Mouse (Mus musculus) heart, embryonic 10.5 days (tissue): ENCODE results near the gene Hmgn2. TPM values are rescaled to one million over a fixed set of nuclear protein-coding genes. Genes with fewer than 3 reads are reported as not detected.
"Not testable (repeated sequence)": the region's sequence is repeated elsewhere in the genome, so short reads cannot be mapped to it uniquely, and the experiment has no call there.

Experiments
- DNase-seq: peaks from one replicate; pipeline ENCODE4 v3.0.0-alpha.2; 2017; ENCODE audit warnings: low spot score
- H3K27ac ChIP-seq: fragments of 300-500 bp; sonication (generic); 2 replicates; pipeline ENCODE4 v1.5.1; 2016; ENCODE audit warnings: mild to moderate bottlenecking
- H3K27me3 ChIP-seq: fragments of 300-500 bp; sonication (generic); 2 replicates; pipeline ENCODE4 v1.6.1; 2016; ENCODE audit warnings: mild to moderate bottlenecking; ENCODE audit not compliant: poor library complexity, insufficient read depth, severe bottlenecking
- H3K36me3 ChIP-seq: fragments of 300-500 bp; sonication (generic); 2 replicates; pipeline ENCODE4 v1.6.1; 2016; ENCODE audit warnings: mild to moderate bottlenecking, moderate library complexity
- H3K4me1 ChIP-seq: fragments of 300-500 bp; sonication (generic); 2 replicates; pipeline ENCODE4 v1.6.1; 2016; ENCODE audit warnings: mild to moderate bottlenecking
- H3K4me3 ChIP-seq: fragments of 300-500 bp; sonication (generic); 2 replicates; pipeline ENCODE4 v1.5.1; 2016; ENCODE audit warnings: mild to moderate bottlenecking, moderate library complexity
- H3K9me3 ChIP-seq: fragments of 300-500 bp; sonication (generic); 2 replicates; pipeline ENCODE4 v1.6.1; 2016; ENCODE audit warnings: mild to moderate bottlenecking, moderate library complexity
- WGBS: fragments of 180-500 bp; shearing (Covaris S2); methylation state at CpG from one replicate; pipeline ENCODE4 v1.1.7; 2016; 5-methylcytosine and 5-hydroxymethylcytosine counted together
- polyA plus RNA-seq: library from polyadenylated mRNA; unstranded; fragments of >200 nt; fragmentation: Nextera tagmentation; extraction: Ambion mirVana; gene quantifications from 2 replicates; pipeline ENCODE4 v1.2.1, GENCODE M21; 2016

The Hmgn2 gene
- polyA plus RNA-seq, 1 experiment from 2014 or later, result 2,274 TPM

DNA sequence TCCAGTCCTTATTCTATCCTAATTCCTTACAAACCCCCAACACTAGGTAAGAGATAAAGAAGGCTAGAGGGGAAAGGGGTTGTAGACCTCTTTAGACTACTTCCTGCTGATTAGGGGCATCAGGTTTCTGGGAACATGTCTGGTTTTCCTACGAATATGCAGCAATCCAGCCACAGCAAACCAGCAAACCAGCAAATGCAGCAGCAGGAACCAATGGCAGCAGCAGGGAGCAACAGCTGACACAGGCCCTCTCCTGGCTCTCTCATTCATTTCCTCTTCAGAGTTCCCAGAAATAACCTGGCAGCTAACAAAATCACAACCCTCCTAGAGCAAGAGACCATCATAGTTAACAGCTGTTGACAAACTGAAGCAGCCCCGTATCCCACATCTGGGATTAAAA, 30.4 kb downstream of the Hmgn2 start:
- Histone ChIP-seq H3K36me3 (no peaks in the 10 kb centered on the region), H3K9me3 (no peaks in the 10 kb centered on the region), H3K27ac (peak overlapping the region; percentile 22; the same call in 1 of the 2 replicates), H3K27me3 (no peaks in the 10 kb centered on the region), H3K4me1 (peaks cover 32% of the 10 kb centered on the region), H3K4me3 (no peak overlapping the region)
- WGBS, result 37% methylated on average over 2 of the region's 2 CpGs
- no peak for DNase-seq

GRCm38 (mm10) chr4:133931785-133932184, 36.7 kb downstream of the Hmgn2 start:
- DNase-seq, result no peak
- no peaks in the 10 kb centered on the region for H3K27me3 ChIP-seq
- no peak overlapping the region for H3K4me3 ChIP-seq
- peaks cover 18% of the 10 kb centered on the region for H3K4me1 ChIP-seq
- no peaks in the 10 kb centered on the region for H3K9me3 ChIP-seq
- peak overlapping the region; percentile 65 for H3K27ac ChIP-seq
- no peaks in the 10 kb centered on the region for H3K36me3 ChIP-seq
- WGBS, result 69% methylated on average over 3 of the region's 3 CpGs

DNA sequence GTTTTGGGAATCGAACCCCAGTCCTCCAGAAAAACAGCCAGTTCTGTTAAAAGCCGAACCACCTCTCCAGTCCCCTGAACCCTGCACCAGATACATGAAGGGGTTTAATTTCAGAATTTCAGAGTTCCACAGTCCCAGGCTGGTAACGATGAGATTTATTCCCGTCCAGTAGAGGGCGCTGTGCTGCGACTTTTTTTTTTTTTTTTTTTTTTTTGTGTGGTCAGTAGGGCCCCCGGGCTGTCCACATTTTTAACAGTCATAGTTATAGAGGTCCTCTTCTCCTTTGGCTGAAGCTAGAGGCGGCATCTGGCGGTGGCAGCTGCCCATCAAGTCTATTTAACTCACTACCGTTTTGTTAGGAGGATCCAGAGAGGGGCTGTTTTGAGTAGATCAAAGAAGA, 37.1 kb downstream of the Hmgn2 start:
- H3K27ac ChIP-seq, result peak overlapping the region; percentile 65
- H3K4me1 ChIP-seq, result peaks cover 18% of the 10 kb centered on the region
- 15% methylated on average over 10 of the region's 10 CpGs for WGBS
- H3K36me3 ChIP-seq, result no peaks in the 10 kb centered on the region
- H3K4me3 ChIP-seq, result no peak overlapping the region
- no peak for DNase-seq
- no peaks in the 10 kb centered on the region for H3K27me3 ChIP-seq
- no peaks in the 10 kb centered on the region for H3K9me3 ChIP-seq

GRCm38 (mm10) chr4:133929278-133929670, 39.2 kb downstream of the Hmgn2 start:
- no peak for DNase-seq
- no peaks in the 10 kb centered on the region for H3K36me3 ChIP-seq
- H3K27me3 ChIP-seq, result no peaks in the 10 kb centered on the region
- H3K27ac ChIP-seq, result peak overlapping the region; percentile 65
- no peak overlapping the region for H3K4me3 ChIP-seq
- peaks cover 18% of the 10 kb centered on the region for H3K4me1 ChIP-seq
- WGBS, result 31% methylated on average over 7 of the region's 7 CpGs
- no peaks in the 10 kb centered on the region for H3K9me3 ChIP-seq

- H3K36me3 ChIP-seq, result no peaks in the 10 kb centered on the region
- WGBS, result 45% methylated on average over 15 of the region's 15 CpGs
- no peak overlapping the region for H3K4me3 ChIP-seq
- no peaks in the 10 kb centered on the region for H3K9me3 ChIP-seq
- no peaks in the 10 kb centered on the region for H3K27me3 ChIP-seq
- H3K27ac ChIP-seq, result peak overlapping the region; percentile 65
- H3K4me1 ChIP-seq, result peaks cover 18% of the 10 kb centered on the region
- DNase-seq, result no peak
Measured at GRCm38 (mm10) chr4:133928576-133929277, 39.7 kb downstream of the Hmgn2 start.

- no peak overlapping the region for H3K4me3 ChIP-seq
- H3K27ac ChIP-seq, result no peak overlapping the region
- H3K4me1 ChIP-seq, result peaks cover 12% of the 10 kb centered on the region
- H3K27me3 ChIP-seq, result no peaks in the 10 kb centered on the region
- DNase-seq, result no peak
- no peaks in the 10 kb centered on the region for H3K36me3 ChIP-seq
- no peaks in the 10 kb centered on the region for H3K9me3 ChIP-seq
- WGBS, result 50% methylated on average over 4 of the region's 4 CpGs
Measured at GRCm38 (mm10) chr4:133925204-133925603, 43.2 kb downstream of the Hmgn2 start.

DNA sequence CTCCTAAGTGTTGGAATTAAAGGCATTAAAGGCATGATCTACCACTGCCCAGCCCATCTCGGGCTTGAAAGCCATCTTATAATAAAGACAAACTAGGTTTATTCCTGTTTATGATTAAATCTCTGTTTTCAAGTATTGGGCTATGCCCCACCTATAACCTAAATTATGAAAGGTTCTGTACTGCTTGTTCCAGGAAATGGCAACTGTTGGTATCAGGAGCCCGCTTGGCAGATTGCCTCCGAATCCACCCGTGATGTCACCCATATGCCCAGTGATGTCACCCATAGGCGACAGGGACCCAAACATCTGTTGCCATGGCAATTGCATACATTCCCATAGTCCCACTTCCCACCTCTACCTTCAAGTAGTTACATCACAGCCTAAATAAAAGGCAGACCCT, 44.7 kb downstream of the Hmgn2 start:
- DNase-seq, result no peak
- H3K27me3 ChIP-seq, result no peaks in the 10 kb centered on the region
- no peak overlapping the region for H3K4me3 ChIP-seq
- H3K27ac ChIP-seq, result no peak overlapping the region
- H3K4me1 ChIP-seq, result peaks cover 8% of the 10 kb centered on the region
- H3K36me3 ChIP-seq, result no peaks in the 10 kb centered on the region
- 87% methylated on average over 5 of the region's 5 CpGs for WGBS
- H3K9me3 ChIP-seq, result no peaks in the 10 kb centered on the region

DNA sequence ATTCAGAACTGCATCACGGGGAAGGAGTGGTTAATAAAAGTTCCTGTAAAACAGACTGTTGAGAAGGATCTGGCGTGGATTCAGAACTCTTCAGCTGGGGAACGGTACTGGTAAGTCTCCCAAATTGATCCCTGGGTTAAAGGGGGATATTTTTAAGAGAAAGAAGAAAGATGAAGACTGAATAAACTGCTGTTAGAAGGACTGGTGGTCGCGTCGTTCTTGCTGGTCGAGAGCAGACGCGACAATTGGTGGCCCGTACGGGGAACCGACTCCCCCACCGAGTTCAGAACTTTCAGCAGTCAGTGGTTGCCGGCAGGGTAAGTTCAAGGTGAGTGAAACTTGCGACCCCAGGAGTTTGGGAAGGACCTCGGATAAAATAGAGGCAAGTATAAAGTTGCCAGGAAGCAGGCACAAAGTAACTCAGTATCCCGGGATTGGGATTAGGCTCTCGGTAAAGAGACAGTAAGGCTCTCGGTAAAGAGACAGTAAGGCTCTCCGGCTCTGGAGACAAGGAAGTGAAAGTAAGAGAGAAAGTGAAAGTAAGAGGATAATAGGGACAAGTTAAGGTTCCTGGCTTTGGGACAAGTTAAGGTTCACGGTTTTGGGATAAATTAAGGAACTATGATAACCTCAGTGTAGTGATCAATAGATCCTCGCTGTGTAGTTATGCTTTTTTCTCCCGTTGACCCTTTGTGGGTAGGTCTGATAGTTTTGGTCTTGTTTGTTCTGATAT, 50.2 kb downstream of the Hmgn2 start:
- not testable (repeated sequence) for H3K27me3 ChIP-seq, H3K27ac ChIP-seq, H3K9me3 ChIP-seq, DNase-seq, H3K4me3 ChIP-seq, H3K36me3 ChIP-seq, H3K4me1 ChIP-seq
- WGBS, result 89% methylated on average over 23 of the region's 23 CpGs

Other genes starting within 250 kb of the Hmgn2 start
- 23.8 and 31.5 TPM in 2 replicates for gene Arid1a, start 211.9 kb downstream of the Hmgn2 start, polyA plus RNA-seq
- gene Rps6ka1, start 80.9 kb downstream of the Hmgn2 start, polyA plus RNA-seq, result 31.1 and 39.9 TPM in 2 replicates
- 34.1 and 39.0 TPM in 2 replicates for gene Dhdds, start 32.3 kb upstream of the Hmgn2 start, polyA plus RNA-seq
- gene Lin28a, start 50.2 kb upstream of the Hmgn2 start, polyA plus RNA-seq, result 4.4 and 12.4 TPM in 2 replicates
- gene Zfp683, start 85.2 kb upstream of the Hmgn2 start, polyA plus RNA-seq, result not detected in 2 replicates
- 0.78 and 2.7 TPM in 2 replicates for gene Crybg2, start 92.2 kb upstream of the Hmgn2 start, polyA plus RNA-seq
- 1.7 and 4.2 TPM in 2 replicates for gene Cd52, start 126.4 kb upstream of the Hmgn2 start, polyA plus RNA-seq
- gene Ubxn11, start 133.9 kb upstream of the Hmgn2 start, polyA plus RNA-seq, result 2.6 and 2.9 TPM in 2 replicates
- 188 and 243 TPM in 2 replicates for gene Sh3bgrl3, start 160.1 kb upstream of the Hmgn2 start, polyA plus RNA-seq
- 28.2 and 31.1 TPM in 2 replicates for gene Cep85, start 218.5 kb upstream of the Hmgn2 start, polyA plus RNA-seq
- gene Gm7534, start 234.4 kb upstream of the Hmgn2 start, polyA plus RNA-seq, result not detected in 2 replicates